Mouse (Mus musculus) hindbrain, postnatal 0 days (tissue): ENCODE data around the gene Cnih3. TPM values are rescaled to one million over a fixed set of nuclear protein-coding genes. Genes with fewer than 3 reads are reported as not detected.

Experiments
- ATAC-seq: fragments of 200-750 bp; cut with Nextera tagmentation; 2 replicates; pipeline ENCODE4 v1.8.0; 2017; ENCODE audit warnings: mild to moderate bottlenecking, moderate TSS enrichment, moderate library complexity
- DNase-seq: peaks from one replicate; pipeline ENCODE4 v3.0.0-alpha.2; 2015; ENCODE audit warnings: low spot score
- H3K27ac ChIP-seq: fragments of 300-500 bp; sonication (generic); 2 replicates; pipeline ENCODE4 v1.5.1; 2014; ENCODE audit warnings: mild to moderate bottlenecking
- H3K27me3 ChIP-seq: fragments of 300-500 bp; sonication (generic); 2 replicates; pipeline ENCODE4 v1.6.1; 2014; ENCODE audit warnings: low read length, mixed read lengths; ENCODE audit not compliant: insufficient read depth
- H3K36me3 ChIP-seq: fragments of 300-500 bp; sonication (generic); 2 replicates; pipeline ENCODE4 v1.6.1; 2014; ENCODE audit warnings: low read length, mixed read lengths; ENCODE audit not compliant: insufficient read depth
- H3K4me1 ChIP-seq: fragments of 300-500 bp; sonication (generic); 2 replicates; pipeline ENCODE4 v1.6.1; 2014; ENCODE audit warnings: antibody characterized with exemption, low read length, mixed read lengths; ENCODE audit not compliant: insufficient read depth
- H3K4me2 ChIP-seq: fragments of 300-500 bp; sonication (generic); 2 replicates; pipeline ENCODE4 v1.6.1; 2014; ENCODE audit warnings: low read depth, mild to moderate bottlenecking, low read length, moderate library complexity, mixed read lengths
- H3K4me3 ChIP-seq: fragments of 300-500 bp; sonication (generic); 2 replicates; pipeline ENCODE4 v1.5.1; 2014; ENCODE audit warnings: low read length
- H3K9ac ChIP-seq: fragments of 300-500 bp; sonication (generic); replicated peaks from 2 replicates; pipeline ENCODE4 v1.6.1; 2014; ENCODE audit warnings: mild to moderate bottlenecking, low read length, moderate library complexity, mixed read lengths
- H3K9me3 ChIP-seq: fragments of 300-500 bp; sonication (generic); 2 replicates; pipeline ENCODE4 v1.6.1; 2016; ENCODE audit warnings: low read length, mixed read lengths
- CTCF ChIP-seq: IDR thresholded peaks from 2 replicates; pipeline ENCODE4 v1.5.1; 2016; ENCODE audit warnings: antibody characterized with exemption, control low read depth, low read depth
- WGBS: fragments of 180-500 bp; shearing (Covaris S2); extraction: QIAGEN DNeasy Blood & Tissue Kit; methylation state at CpG from one replicate; pipeline ENCODE4 v1.1.7; 2014; 5-methylcytosine and 5-hydroxymethylcytosine counted together
- polyA plus RNA-seq: library from polyadenylated mRNA; unstranded; fragments of >200 nt; fragmentation: Nextera tagmentation; extraction: Ambion mirVana; gene quantifications from 2 replicates; pipeline ENCODE4 v1.2.1, GENCODE M21; 2015
- total RNA-seq: library from RNA; depleted of rRNA; stranded (reverse); fragments of >200 nt; gene quantifications from 2 replicates; pipeline ENCODE4 v1.2.3, GENCODE M21; 2014

Gene Cnih3
- total and polyA plus RNA-seq, 2 experiments from 2014 or later = 13.2 to 23.0 TPM

- no peak for TF ChIP-seq CTCF
- Histone ChIP-seq H3K27ac (no peak overlapping the region; the same call in 1 of the 2 replicates), H3K27me3 (no peaks in the 10 kb centered on the region), H3K4me3 (no peak overlapping the region), H3K36me3 (no peaks in the 10 kb centered on the region), H3K9me3 (no peaks in the 10 kb centered on the region), H3K4me2 (no peak overlapping the region), H3K9ac (no peak overlapping the region), H3K4me1 (no peaks in the 10 kb centered on the region)
- ATAC-seq (peak; percentile 44; the same call in 1 of the 2 replicates), DNase-seq (no peak)
- 56% methylated on average over 7 of the region's 7 CpGs for WGBS
Measured at GRCm38 (mm10) chr1:181459431-181460105, 107.1 kb downstream of the Cnih3 start.

- ATAC-seq (no peak), DNase-seq (no peak)
- H3K4me2 ChIP-seq = no peak overlapping the region
- WGBS = 75% methylated on average over 2 of the region's 2 CpGs
- no peak overlapping the region for H3K9ac ChIP-seq
- H3K4me3 ChIP-seq = no peak overlapping the region
- no peaks in the 10 kb centered on the region for H3K27me3 ChIP-seq
- no peak for TF ChIP-seq CTCF
- no peak overlapping the region for H3K27ac ChIP-seq
- H3K9me3 ChIP-seq = no peaks in the 10 kb centered on the region
- no peaks in the 10 kb centered on the region for H3K4me1 ChIP-seq
- H3K36me3 ChIP-seq = no peaks in the 10 kb centered on the region
Measured at GRCm38 (mm10) chr1:181460283-181460682, 107.9 kb downstream of the Cnih3 start.

- no peak for ATAC-seq
- H3K27me3 ChIP-seq = no peaks in the 10 kb centered on the region
- no peaks in the 10 kb centered on the region for H3K36me3 ChIP-seq
- H3K9me3 ChIP-seq = no peaks in the 10 kb centered on the region
- DNase-seq = no peak
- H3K4me3 ChIP-seq = no peak overlapping the region
- 0 out of 2 replicates have a peak, but pooled peaks cover under 1% of the 10 kb centered on the region for H3K4me1 ChIP-seq
- WGBS = 84% methylated on average over 8 of the region's 8 CpGs
- no peak overlapping the region for H3K9ac ChIP-seq
- TF ChIP-seq CTCF = no peak
- no peak overlapping the region for H3K27ac ChIP-seq
- H3K4me2 ChIP-seq = no peak overlapping the region
Measured at GRCm38 (mm10) chr1:181461484-181461883, 109.1 kb downstream of the Cnih3 start.

GRCm38 (mm10) chr1:181462051-181462905 is 109.8 kb downstream of the Cnih3 start:
- Histone ChIP-seq H3K36me3 (no peaks in the 10 kb centered on the region), H3K4me3 (no peak overlapping the region), H3K4me1 (peaks cover 8% of the 10 kb centered on the region; the same call in 1 of the 2 replicates), H3K27ac (no peak overlapping the region), H3K9ac (no peak overlapping the region), H3K27me3 (no peaks in the 10 kb centered on the region), H3K4me2 (no peak overlapping the region), H3K9me3 (no peaks in the 10 kb centered on the region)
- DNase-seq = no peak
- TF ChIP-seq CTCF = no peak
- no peak for ATAC-seq
- 56% methylated on average over 8 of the region's 8 CpGs for WGBS

GRCm38 (mm10) chr1:181462906-181463179 is 110.4 kb downstream of the Cnih3 start:
- DNase-seq = no peak
- Histone ChIP-seq H3K27me3 (no peaks in the 10 kb centered on the region), H3K4me1 (peaks cover 9% of the 10 kb centered on the region; the same call in 1 of the 2 replicates), H3K36me3 (no peaks in the 10 kb centered on the region), H3K9me3 (no peaks in the 10 kb centered on the region), H3K9ac (no peak overlapping the region), H3K27ac (no peak overlapping the region), H3K4me3 (no peak overlapping the region), H3K4me2 (no peak overlapping the region)
- 64% methylated on average over 6 of the region's 6 CpGs for WGBS
- no peak for TF ChIP-seq CTCF
- ATAC-seq = no peak

GRCm38 (mm10) chr1:181465027-181465426 is 112.6 kb downstream of the Cnih3 start:
- ATAC-seq (no peak), DNase-seq (no peak)
- peak; percentile 63 for TF ChIP-seq CTCF
- Histone ChIP-seq H3K27ac (no peak overlapping the region), H3K4me2 (no peak overlapping the region), H3K9me3 (no peaks in the 10 kb centered on the region), H3K4me3 (no peak overlapping the region), H3K36me3 (no peaks in the 10 kb centered on the region), H3K4me1 (peaks cover 9% of the 10 kb centered on the region; the same call in 1 of the 2 replicates), H3K9ac (no peak overlapping the region), H3K27me3 (no peaks in the 10 kb centered on the region)
- 48% methylated on average over 5 of the region's 5 CpGs for WGBS

GRCm38 (mm10) chr1:181466040-181466439 is 113.6 kb downstream of the Cnih3 start:
- H3K36me3 ChIP-seq = no peaks in the 10 kb centered on the region
- H3K4me3 ChIP-seq = no peak overlapping the region
- no peak for ATAC-seq
- H3K27me3 ChIP-seq = no peaks in the 10 kb centered on the region
- TF ChIP-seq CTCF = no peak
- no peak for DNase-seq
- no peak overlapping the region for H3K9ac ChIP-seq
- H3K4me1 ChIP-seq = peaks cover 9% of the 10 kb centered on the region; the same call in 1 of the 2 replicates
- H3K4me2 ChIP-seq = no peak overlapping the region
- 83% methylated on average over 6 of the region's 6 CpGs for WGBS
- no peaks in the 10 kb centered on the region; the same call in 1 of the 2 replicates for H3K9me3 ChIP-seq
- H3K27ac ChIP-seq = no peak overlapping the region
